15 mouse cellular contexts compared by ENCODE assay signal in the genomic region with DNA sequence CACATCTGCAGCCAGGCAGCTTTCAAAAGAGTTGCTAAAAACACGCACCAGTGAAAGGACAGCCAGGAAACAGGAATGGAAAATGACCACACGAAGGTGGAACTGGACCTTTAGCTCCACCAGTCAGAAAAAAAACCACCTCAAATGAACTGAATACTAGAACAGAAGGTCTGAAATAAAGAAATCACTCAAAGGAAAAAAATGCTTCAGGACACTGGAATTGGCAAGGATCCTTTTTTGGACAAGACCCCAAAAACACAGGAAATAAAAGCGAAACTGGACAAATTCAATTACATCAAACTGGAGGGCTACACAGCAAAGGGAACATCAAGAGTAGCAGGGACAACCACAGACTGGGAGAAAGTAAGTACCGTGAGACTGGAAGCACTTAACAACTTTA. TPM values are rescaled to one million over a fixed set of nuclear protein-coding genes. Genes with fewer than 3 reads are reported as not detected.
A peak's percentile ranks its signal among the peaks of the same experiment; 100 is the strongest.
DNase-seq lines count a peak whose midpoint lies in the region; ATAC-seq and TF ChIP-seq lines count a peak whose summit lies in the region.
"Had no signal": no experiment of that assay in that cellular context is flagged by ENCODE, and none has a peak within 500 bp of the region (broad histone marks: within the 10 kb centered on the region; RNA-seq: fewer than 3 reads in every experiment).

No protein-coding gene starts in this region.

- no peak for DNase-seq in gastrocnemius, adult 2 months
- DNase-seq in gastrocnemius, postnatal 4 days (ENCODE audit: low spot score in 2 of 2), result no peak
- DNase-seq in kidney, postnatal 0 days (ENCODE audit: low spot score), result peak; percentile 69
- no peak for DNase-seq in kidney, postnatal 25 days
- DNase-seq in Muller cell, postnatal 12 days (ENCODE audit: inconsistent ontology term), result peak; percentile 55
- no peak for DNase-seq in thymus, postnatal 10 days (ENCODE audit: low spot score in 2 of 2)
- no peak for DNase-seq in left cerebral cortex, adult 11 months (ENCODE audit: low spot score)
- DNase-seq: cerebellum, adult 9-10 months; right cerebral cortex, postnatal 25 days; thymus, postnatal 36 days had no signal

- peak overlapping the region; percentile 86 for H3K27ac ChIP-seq in gastrocnemius, adult 2 months
- H3K27ac ChIP-seq in kidney, postnatal 0 days, result no peak overlapping the region
- H3K27ac ChIP-seq in heart, embryonic 16.5 days (ENCODE audit: low read length), result no peak overlapping the region
- H3K27ac ChIP-seq: forebrain, embryonic 15.5 days; liver, embryonic 14.5 days; midbrain, embryonic 10.5 days had no signal

- H3K36me3 ChIP-seq in kidney, postnatal 0 days (ENCODE audit: insufficient read depth, low read length), result peaks cover 64% of the 10 kb centered on the region
- peaks cover 58% of the 10 kb centered on the region for H3K36me3 ChIP-seq in heart, embryonic 16.5 days (ENCODE audit: control insufficient read depth, insufficient read depth)

- 48% methylated on average over 4 of the region's 4 CpGs for WGBS in kidney, postnatal 0 days
- WGBS in heart, embryonic 16.5 days, result 59% methylated on average over 4 of the region's 4 CpGs

- H3K9me3 ChIP-seq in kidney, postnatal 0 days (replicated peaks; ENCODE audit: low read length), result no peaks in the 10 kb centered on the region
- H3K9me3 ChIP-seq in heart, embryonic 16.5 days (replicated peaks; ENCODE audit: control insufficient read depth, low read length), result no peaks in the 10 kb centered on the region
- H3K9me3 ChIP-seq: forebrain, embryonic 15.5 days; midbrain, embryonic 10.5 days had no signal

- H3K9ac ChIP-seq in kidney, postnatal 0 days (ENCODE audit: low read depth, low read length), result no peak overlapping the region
- no peak overlapping the region for H3K9ac ChIP-seq in heart, embryonic 16.5 days (ENCODE audit: low read length)
- H3K9ac ChIP-seq: forebrain, embryonic 15.5 days; liver, embryonic 14.5 days had no signal

- ATAC-seq in kidney, postnatal 0 days (replicated peaks; ENCODE audit: low FRiP score, low read depth), result no peak
- ATAC-seq in heart, embryonic 16.5 days (replicated peaks; ENCODE audit: extremely low read depth, insufficient read depth, low FRiP score), result peak; percentile 55; the same call in 1 of the 2 replicates
- ATAC-seq: forebrain, embryonic 15.5 days had no signal

- no peak overlapping the region for H3K4me2 ChIP-seq in kidney, postnatal 0 days (ENCODE audit: low read length)
- no peak overlapping the region for H3K4me2 ChIP-seq in heart, embryonic 16.5 days (ENCODE audit: low read depth, low read length)
- H3K4me2 ChIP-seq: forebrain, embryonic 15.5 days had no signal

- H3K4me3 ChIP-seq in gastrocnemius, adult 2 months, result peak overlapping the region; percentile 64
- no peak overlapping the region for H3K4me3 ChIP-seq in kidney, postnatal 0 days (replicated peaks; ENCODE audit: low read depth, low read length)
- H3K4me3 ChIP-seq in heart, embryonic 16.5 days (ENCODE audit: low read length), result no peak overlapping the region
- H3K4me3 ChIP-seq: forebrain, embryonic 15.5 days; midbrain, embryonic 10.5 days had no signal

- no peak for TF ChIP-seq CTCF in gastrocnemius, adult 2 months (IDR thresholded peaks at IDR 0.05)
- TF ChIP-seq CTCF in kidney, postnatal 0 days (IDR thresholded peaks at IDR 0.05; ENCODE audit: low read depth), result no peak

- no peaks in the 10 kb centered on the region for H3K4me1 ChIP-seq in kidney, postnatal 0 days (replicated peaks; ENCODE audit: insufficient read depth, low read length)
- H3K4me1 ChIP-seq in heart, embryonic 16.5 days (ENCODE audit: control insufficient read depth, insufficient read depth, low read length), result no peaks in the 10 kb centered on the region
- H3K4me1 ChIP-seq: forebrain, embryonic 15.5 days; midbrain, embryonic 10.5 days had no signal

- intact Hi-C loops in gastrocnemius, adult 2 months (cut with DNase I), result loop anchor here (5.0 kb wide), 4 partner anchors 72 to 152 kb away; partner anchors contain the start of gene Lamc1

- H3K27me3 ChIP-seq in kidney, postnatal 0 days (ENCODE audit: insufficient read depth, low read length), result no peaks in the 10 kb centered on the region
- no peaks in the 10 kb centered on the region for H3K27me3 ChIP-seq in heart, embryonic 16.5 days (ENCODE audit: control insufficient read depth, insufficient read depth, low read length)
- H3K27me3 ChIP-seq: forebrain, embryonic 15.5 days had no signal

RNA-seq across cellular contexts. Expression of gene Lamc2, which starts 49.3 kb away (rescaled TPM):
- 1 to 10 TPM; 3.8 to 4.4 TPM for total RNA-seq in gastrocnemius, adult 2 months (2021)
- total RNA-seq in gastrocnemius, postnatal 4 days (2021), result 1 to 10 TPM; 2.1 to 2.9 TPM
- 47.7 and 51.4 TPM in 2 replicates for polyA plus RNA-seq in kidney, postnatal 0 days (2015; fragmentation: Nextera tagmentation; extraction: Ambion mirVana)
- 8.8 and 15.1 TPM in 2 replicates for polyA plus RNA-seq in heart, embryonic 16.5 days (2015; fragmentation: Nextera tagmentation; extraction: Ambion mirVana)
- total RNA-seq: granulocyte monocyte progenitor cell, adult 5-6 weeks had no signal

Comparison
In these comparisons a context has a peak if more than half of its experiments do, and no peak if none do; other contexts are left out.
1. DNase-seq: peak in kidney, postnatal 0 days (single experiment) and Muller cell, postnatal 12 days (single experiment); none in gastrocnemius, adult 2 months (single experiment), gastrocnemius, postnatal 4 days (0 of 2), kidney, postnatal 25 days (0 of 2), thymus, postnatal 10 days (0 of 2) and left cerebral cortex, adult 11 months (single experiment).